Mouse (Mus musculus) neural tube, embryonic 14.5 days (tissue): ENCODE results near the gene Dennd6b. TPM values are rescaled to one million over a fixed set of nuclear protein-coding genes. Genes with fewer than 3 reads are reported as not detected.

Experiments used
- ATAC-seq: fragments of 200-750 bp; cut with Nextera tagmentation; 2 replicates; pipeline ENCODE4 v1.8.0; 2017; ENCODE audit warnings: low read depth, mild to moderate bottlenecking, moderate TSS enrichment, moderate library complexity
- H3K27ac ChIP-seq: fragments of 300-500 bp; sonication (generic); 2 replicates; pipeline ENCODE4 v1.5.1; 2014; ENCODE audit warnings: low read depth, mild to moderate bottlenecking, control low read depth, low read length, moderate library complexity, mixed read lengths
- H3K27me3 ChIP-seq: fragments of 300-500 bp; sonication (generic); 2 replicates; pipeline ENCODE4 v1.6.1; 2014; ENCODE audit warnings: low read length; ENCODE audit not compliant: control insufficient read depth, insufficient read depth
- H3K36me3 ChIP-seq: fragments of 300-500 bp; sonication (generic); 2 replicates; pipeline ENCODE4 v1.6.1; 2014; ENCODE audit warnings: low read length, mixed read lengths; ENCODE audit not compliant: control insufficient read depth, insufficient read depth
- H3K4me1 ChIP-seq: fragments of 300-500 bp; sonication (generic); 2 replicates; pipeline ENCODE4 v1.6.1; 2014; ENCODE audit warnings: low read length; ENCODE audit not compliant: control insufficient read depth, insufficient read depth
- H3K4me2 ChIP-seq: fragments of 300-500 bp; sonication (generic); 2 replicates; pipeline ENCODE4 v1.6.1; 2014; ENCODE audit warnings: mild to moderate bottlenecking, low read depth, low read length, control low read depth
- H3K4me3 ChIP-seq: fragments of 300-500 bp; sonication (generic); 2 replicates; pipeline ENCODE4 v1.5.1; 2014; ENCODE audit warnings: low read depth, low read length, control low read depth, mixed read lengths
- H3K9ac ChIP-seq: fragments of 300-500 bp; sonication (generic); replicated peaks from 2 replicates; pipeline ENCODE4 v1.6.1; 2014; ENCODE audit warnings: low read depth, mild to moderate bottlenecking, control low read depth, low read length, mixed read lengths
- H3K9me3 ChIP-seq: fragments of 300-500 bp; sonication (generic); 2 replicates; pipeline ENCODE4 v1.6.1; 2016; ENCODE audit warnings: low read length; ENCODE audit not compliant: control insufficient read depth
- WGBS: fragments of 180-500 bp; shearing (Covaris S2); extraction: QIAGEN DNeasy Blood & Tissue Kit; methylation state at CpG from one replicate; pipeline ENCODE4 v1.1.7; 2014; 5-methylcytosine and 5-hydroxymethylcytosine counted together
- polyA plus RNA-seq: library from polyadenylated mRNA; unstranded; fragments of >200 nt; fragmentation: Nextera tagmentation; extraction: Ambion mirVana; gene quantifications from 2 replicates; pipeline ENCODE4 v1.2.1, GENCODE M21; 2014

Gene Dennd6b
- 83.0 and 94.5 TPM in 2 replicates for polyA plus RNA-seq

GRCm38 (mm10) chr15:89196313-89196706, at the start of gene Dennd6b:
Dennd6b (minus strand) TSS chr15:89196496.
- no peaks in the 10 kb centered on the region for H3K36me3 ChIP-seq
- H3K27me3 ChIP-seq = no peaks in the 10 kb centered on the region
- H3K9ac ChIP-seq = peak within 1 kb of the TSS; percentile 98
- WGBS = 0% methylated on average over 38 of the region's 38 CpGs
- H3K4me1 ChIP-seq = peaks cover 6% of the 10 kb centered on the region
- peak within 1 kb of the TSS; percentile 93 for H3K4me3 ChIP-seq
- peak; percentile 98 for ATAC-seq
- peak within 1 kb of the TSS; percentile 79 for H3K4me2 ChIP-seq
- H3K9me3 ChIP-seq = no peaks in the 10 kb centered on the region
- peak within 1 kb of the TSS; percentile 98 for H3K27ac ChIP-seq

- WGBS = 75% methylated on average over 2 of the region's 2 CpGs
- ATAC-seq = no peak
- Histone ChIP-seq H3K4me3 (no peak overlapping the region), H3K9me3 (no peaks in the 10 kb centered on the region), H3K4me2 (no peak overlapping the region), H3K27me3 (no peaks in the 10 kb centered on the region), H3K36me3 (peaks cover 35% of the 10 kb centered on the region), H3K4me1 (no peaks in the 10 kb centered on the region), H3K27ac (no peak overlapping the region), H3K9ac (no peak overlapping the region)
Measured at GRCm38 (mm10) chr15:89241025-89241424, 44.7 kb upstream of the Dennd6b start.

GRCm38 (mm10) chr15:89239751-89240392, 43.6 kb upstream of the Dennd6b start:
- Histone ChIP-seq H3K36me3 (peaks cover 32% of the 10 kb centered on the region), H3K4me3 (no peak overlapping the region), H3K27ac (no peak overlapping the region), H3K4me2 (no peak overlapping the region), H3K9me3 (no peaks in the 10 kb centered on the region), H3K4me1 (no peaks in the 10 kb centered on the region), H3K27me3 (no peaks in the 10 kb centered on the region), H3K9ac (no peak overlapping the region)
- no peak for ATAC-seq
- WGBS = 65% methylated on average over 3 of the region's 3 CpGs

- no peak overlapping the region for H3K9ac ChIP-seq
- no peaks in the 10 kb centered on the region for H3K27me3 ChIP-seq
- H3K27ac ChIP-seq = no peak overlapping the region
- no peak overlapping the region for H3K4me2 ChIP-seq
- peaks cover 11% of the 10 kb centered on the region; the same call in 1 of the 2 replicates for H3K36me3 ChIP-seq
- 90% methylated on average over 4 of the region's 4 CpGs for WGBS
- no peaks in the 10 kb centered on the region for H3K9me3 ChIP-seq
- no peak overlapping the region for H3K4me3 ChIP-seq
- no peaks in the 10 kb centered on the region for H3K4me1 ChIP-seq
- no peak for ATAC-seq
Measured at GRCm38 (mm10) chr15:89234052-89234451, 37.8 kb upstream of the Dennd6b start.

GRCm38 (mm10) chr15:89233586-89233985, 37.3 kb upstream of the Dennd6b start:
- H3K36me3 ChIP-seq = peaks cover 11% of the 10 kb centered on the region; the same call in 1 of the 2 replicates
- no peak overlapping the region for H3K4me3 ChIP-seq
- no peak overlapping the region for H3K27ac ChIP-seq
- WGBS = 38% methylated on average over 2 of the region's 2 CpGs
- H3K9me3 ChIP-seq = no peaks in the 10 kb centered on the region
- H3K4me2 ChIP-seq = no peak overlapping the region
- H3K9ac ChIP-seq = no peak overlapping the region
- no peaks in the 10 kb centered on the region for H3K27me3 ChIP-seq
- H3K4me1 ChIP-seq = no peaks in the 10 kb centered on the region
- no peak for ATAC-seq

GRCm38 (mm10) chr15:89215611-89216233, 19.4 kb upstream of the Dennd6b start:
- WGBS = 83% methylated on average over 2 of the region's 2 CpGs
- no peaks in the 10 kb centered on the region for H3K27me3 ChIP-seq
- ATAC-seq = no peak
- H3K4me3 ChIP-seq = no peak overlapping the region
- no peaks in the 10 kb centered on the region for H3K36me3 ChIP-seq
- H3K4me2 ChIP-seq = no peak overlapping the region
- peaks cover 15% of the 10 kb centered on the region; the same call in 1 of the 2 replicates for H3K4me1 ChIP-seq
- H3K9ac ChIP-seq = no peak overlapping the region
- H3K9me3 ChIP-seq = no peaks in the 10 kb centered on the region
- H3K27ac ChIP-seq = no peak overlapping the region

- WGBS = 98% methylated on average over 3 of the region's 3 CpGs
- no peak for ATAC-seq
Measured at GRCm38 (mm10) chr15:89214953-89215352, 18.7 kb upstream of the Dennd6b start.

GRCm38 (mm10) chr15:89213517-89213916, 17.2 kb upstream of the Dennd6b start:
- Histone ChIP-seq H3K27ac (no peak overlapping the region), H3K27me3 (no peaks in the 10 kb centered on the region), H3K9ac (no peak overlapping the region), H3K4me1 (peaks cover 15% of the 10 kb centered on the region; the same call in 1 of the 2 replicates), H3K36me3 (no peaks in the 10 kb centered on the region), H3K4me3 (no peak overlapping the region), H3K4me2 (peak overlapping the region; percentile 71; the same call in 1 of the 2 replicates), H3K9me3 (no peaks in the 10 kb centered on the region)
- ATAC-seq = no peak
- WGBS = 88% methylated on average over 3 of the region's 3 CpGs

More at GRCm38 (mm10) chr15:89214953-89215352, 18.7 kb upstream of the Dennd6b start:
- Histone ChIP-seq H3K4me1 (peaks cover 15% of the 10 kb centered on the region; the same call in 1 of the 2 replicates), H3K9me3 (no peaks in the 10 kb centered on the region), H3K27me3 (no peaks in the 10 kb centered on the region), H3K9ac (no peak overlapping the region), H3K27ac (no peak overlapping the region), H3K36me3 (no peaks in the 10 kb centered on the region), H3K4me3 (no peak overlapping the region), H3K4me2 (no peak overlapping the region)

- Histone ChIP-seq H3K4me3 (peak overlapping the region; percentile 89), H3K4me1 (peaks cover 15% of the 10 kb centered on the region; the same call in 1 of the 2 replicates), H3K9ac (peak overlapping the region; percentile 99), H3K4me2 (peak overlapping the region; percentile 71), H3K9me3 (no peaks in the 10 kb centered on the region), H3K27ac (no peak overlapping the region), H3K27me3 (no peaks in the 10 kb centered on the region), H3K36me3 (no peaks in the 10 kb centered on the region)
- no peak for ATAC-seq
- WGBS = 39% methylated on average over 6 of the region's 6 CpGs
Measured at GRCm38 (mm10) chr15:89212495-89212894, 16.2 kb upstream of the Dennd6b start.
